Mouse (Mus musculus) myocyte (in vitro differentiated cells): ENCODE results near the gene B4gat1. TPM values are rescaled to one million over a fixed set of nuclear protein-coding genes. Genes with fewer than 3 reads are reported as not detected.

ENCODE experiments used
- H3K27me3 ChIP-seq: one replicate; pipeline ENCODE4 v1.6.1; 2011; ENCODE audit not compliant: control insufficient read depth, insufficient read depth, insufficient read length
- H3K36me3 ChIP-seq: one replicate; pipeline ENCODE4 v1.6.1; 2011; ENCODE audit not compliant: control insufficient read depth, insufficient read depth
- H3K4me2 ChIP-seq: one replicate; pipeline ENCODE4 v1.6.1; 2011; ENCODE audit warnings: low read depth, control low read depth
- H3K4me3 ChIP-seq: one replicate; pipeline ENCODE4 v1.5.1; 2011; ENCODE audit warnings: mild to moderate bottlenecking, control low read depth, moderate library complexity
- H3K79me2 ChIP-seq: one replicate; pipeline ENCODE4 v1.6.1; 2011; ENCODE audit not compliant: control insufficient read depth, insufficient read depth
- H3ac ChIP-seq: one replicate; pipeline ENCODE4 v1.6.1; 2011; ENCODE audit not compliant: control insufficient read depth, insufficient read length
- CEBPB ChIP-seq: IDR thresholded peaks from 2 replicates; pipeline ENCODE4 v1.6.1; 2011; ENCODE audit warnings: mild to moderate bottlenecking, moderate library complexity; ENCODE audit not compliant: poor library complexity, insufficient read depth, severe bottlenecking
- E2F4 ChIP-seq: IDR thresholded peaks from one replicate; pipeline ENCODE4 v1.6.1; 2011; ENCODE audit warnings: mild to moderate bottlenecking, control low read depth, moderate library complexity; ENCODE audit not compliant: insufficient read depth
- MAX ChIP-seq: IDR thresholded peaks from one replicate; pipeline ENCODE4 v1.6.1; 2011; ENCODE audit warnings: low read depth, mild to moderate bottlenecking, control low read depth
- MYOD1 ChIP-seq, 3 experiments: IDR thresholded peaks; one replicate each; pipeline ENCODE4 v1.6.1; 2011; ENCODE audit warnings: control low read depth in 2 of 3, low read depth in 2 of 3, mild to moderate bottlenecking in 2 of 3, moderate library complexity in 1 of 3; ENCODE audit not compliant: insufficient read length in 2 of 3, control insufficient read depth in 1 of 3
- MYOG ChIP-seq, 3 experiments: IDR thresholded peaks; one replicate each; pipeline ENCODE4 v1.6.1; 2011; ENCODE audit warnings: control low read depth in 2 of 3, low read depth in 2 of 3, mild to moderate bottlenecking in 2 of 3; ENCODE audit not compliant: insufficient read length in 2 of 3, control insufficient read depth in 1 of 3, insufficient read depth in 1 of 3
- POLR2A ChIP-seq: IDR thresholded peaks from one replicate; pipeline ENCODE4 v1.6.1; 2011; ENCODE audit warnings: low read depth, mild to moderate bottlenecking, control low read depth, moderate library complexity; ENCODE audit not compliant: insufficient read length
- POLR2AphosphoS2 ChIP-seq: IDR thresholded peaks from one replicate; pipeline ENCODE4 v1.6.1; 2011; ENCODE audit warnings: low read depth, control low read depth; ENCODE audit not compliant: insufficient read length
- REST ChIP-seq: IDR thresholded peaks from one replicate; pipeline ENCODE4 v1.6.1; 2011; ENCODE audit warnings: mild to moderate bottlenecking, control low read depth, moderate library complexity; ENCODE audit not compliant: insufficient read depth, insufficient read length
- SRF ChIP-seq: IDR thresholded peaks from one replicate; pipeline ENCODE4 v1.6.1; 2011; ENCODE audit warnings: low read depth; ENCODE audit not compliant: control insufficient read depth, insufficient read length
- TCF12 ChIP-seq: IDR thresholded peaks from one replicate; pipeline ENCODE4 v1.6.1; 2011; ENCODE audit warnings: mild to moderate bottlenecking, control low read depth; ENCODE audit not compliant: poor library complexity, insufficient read depth, severe bottlenecking
- TCF3 ChIP-seq: IDR thresholded peaks from one replicate; pipeline ENCODE4 v1.6.1; 2011; ENCODE audit warnings: low read depth, control low read depth; ENCODE audit not compliant: insufficient read length
- USF1 ChIP-seq: IDR thresholded peaks from one replicate; pipeline ENCODE4 v1.6.1; 2011; ENCODE audit warnings: low read depth, mild to moderate bottlenecking, control low read depth, moderate library complexity
- polyA plus RNA-seq: library from polyadenylated mRNA; unstranded; fragments of >200 nt; fragmentation: generic; extraction: Trizol; gene quantifications from one replicate; pipeline ENCODE4 v1.2.1, GENCODE M21; 2012; ENCODE audit warnings: missing spikeins

B4gat1 gene
- polyA plus RNA-seq, 1 experiment, result 46.7 TPM

- no peak for TF ChIP-seq TCF3
- TF ChIP-seq POLR2A, result peak; percentile 42
- no peak for TF ChIP-seq SRF
- TF ChIP-seq USF1, result no peak
- peak; percentile 75 for TF ChIP-seq POLR2AphosphoS2
- TF ChIP-seq CEBPB, result no peak
- TF ChIP-seq MAX, result no peak
- TF ChIP-seq E2F4, result no peak
- TF ChIP-seq REST, result no peak
- peak in 2 of 3 experiments; percentile 92 to 94 for TF ChIP-seq MYOD1 (IDR thresholded peaks at IDR 0.05; ENCODE audit: control insufficient read depth in 1 of 3, insufficient read length in 2 of 3, low read depth in 2 of 3)
- peak; percentile 60 to 97 (median 90) for TF ChIP-seq MYOG (IDR thresholded peaks at IDR 0.05; ENCODE audit: control insufficient read depth in 1 of 3, insufficient read depth in 1 of 3, insufficient read length in 2 of 3, low read depth in 2 of 3)
- TF ChIP-seq TCF12, result peak; percentile 20
- H3ac ChIP-seq, result peak overlapping the region; percentile 74
Measured at GRCm38 (mm10) chr19:5052166-5052822, 13.7 kb downstream of the B4gat1 start.

DNA sequence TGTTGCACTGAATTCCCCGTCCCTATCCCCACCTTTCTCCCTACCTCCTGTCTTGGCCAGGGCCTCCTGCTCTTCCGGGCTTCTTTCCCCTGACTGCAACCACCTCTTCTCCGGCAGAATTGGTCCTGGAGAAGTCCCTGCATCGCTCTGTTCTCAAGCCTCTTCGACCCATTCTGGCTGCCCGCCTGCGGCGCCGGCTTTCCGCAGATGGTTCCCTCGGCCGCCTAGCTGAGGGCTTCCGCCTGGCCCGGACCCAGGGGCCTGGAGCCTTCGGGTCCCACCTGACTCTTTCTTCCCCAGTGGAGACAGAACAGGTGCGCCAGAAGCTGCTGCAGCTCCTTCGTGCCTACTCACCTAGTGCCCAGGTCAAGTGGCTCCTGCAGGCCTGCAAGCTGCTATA lies 14.2 kb downstream of the B4gat1 start:
- H3K36me3 ChIP-seq, result peaks cover 32% of the 10 kb centered on the region
- H3K27me3 ChIP-seq, result no peaks in the 10 kb centered on the region
- peak overlapping the region; percentile 95 for H3K4me3 ChIP-seq
- peak overlapping the region; percentile 78 for H3K4me2 ChIP-seq
- peak overlapping the region; percentile 74 for H3ac ChIP-seq
- H3K79me2 ChIP-seq, result peaks cover 35% of the 10 kb centered on the region
- TF ChIP-seq REST (no peak), CEBPB (no peak), MYOG (IDR thresholded peaks at IDR 0.05; ENCODE audit: control insufficient read depth in 1 of 3, insufficient read depth in 1 of 3, insufficient read length in 2 of 3, low read depth in 2 of 3) (no peak), USF1 (no peak), TCF3 (no peak), POLR2A (no peak), MYOD1 (IDR thresholded peaks at IDR 0.05; ENCODE audit: control insufficient read depth in 1 of 3, insufficient read length in 2 of 3, low read depth in 2 of 3) (no peak), MAX (no peak), SRF (no peak), TCF12 (no peak), E2F4 (no peak), POLR2AphosphoS2 (no peak)

More at GRCm38 (mm10) chr19:5052166-5052822, 13.7 kb downstream of the B4gat1 start:
- Histone ChIP-seq H3K79me2 (peaks cover 35% of the 10 kb centered on the region), H3K4me3 (peak overlapping the region; percentile 95), H3K27me3 (no peaks in the 10 kb centered on the region), H3K4me2 (peak overlapping the region; percentile 78), H3K36me3 (peaks cover 32% of the 10 kb centered on the region)

- H3ac ChIP-seq, result no peak overlapping the region
- H3K36me3 ChIP-seq, result peaks cover 32% of the 10 kb centered on the region
- TF ChIP-seq REST (no peak), MAX (no peak), TCF3 (no peak), POLR2A (peak; percentile 71), POLR2AphosphoS2 (peak; percentile 79), SRF (no peak), CEBPB (peak; percentile 99)
- peak overlapping the region; percentile 95 for H3K4me3 ChIP-seq
- peak overlapping the region; percentile 78 for H3K4me2 ChIP-seq
- no peaks in the 10 kb centered on the region for H3K27me3 ChIP-seq
- peaks cover 35% of the 10 kb centered on the region for H3K79me2 ChIP-seq
Measured at GRCm38 (mm10) chr19:5053909-5054308, 15.3 kb downstream of the B4gat1 start.

- H3K27me3 ChIP-seq, result no peaks in the 10 kb centered on the region
- H3K4me2 ChIP-seq, result peak overlapping the region; percentile 19
- no peak overlapping the region for H3K4me3 ChIP-seq
- peaks cover 32% of the 10 kb centered on the region for H3K36me3 ChIP-seq
- peaks cover 28% of the 10 kb centered on the region for H3K79me2 ChIP-seq
- TF ChIP-seq TCF3 (no peak), POLR2AphosphoS2 (peak; percentile 50), MYOD1 (IDR thresholded peaks at IDR 0.05; ENCODE audit: control insufficient read depth in 1 of 3, insufficient read length in 2 of 3, low read depth in 2 of 3) (no peak), POLR2A (no peak)
- no peak overlapping the region for H3ac ChIP-seq
Measured at GRCm38 (mm10) chr19:5056251-5056650, 17.6 kb downstream of the B4gat1 start.
